8 mouse cellular contexts compared by ENCODE assay signal in the genomic region with DNA sequence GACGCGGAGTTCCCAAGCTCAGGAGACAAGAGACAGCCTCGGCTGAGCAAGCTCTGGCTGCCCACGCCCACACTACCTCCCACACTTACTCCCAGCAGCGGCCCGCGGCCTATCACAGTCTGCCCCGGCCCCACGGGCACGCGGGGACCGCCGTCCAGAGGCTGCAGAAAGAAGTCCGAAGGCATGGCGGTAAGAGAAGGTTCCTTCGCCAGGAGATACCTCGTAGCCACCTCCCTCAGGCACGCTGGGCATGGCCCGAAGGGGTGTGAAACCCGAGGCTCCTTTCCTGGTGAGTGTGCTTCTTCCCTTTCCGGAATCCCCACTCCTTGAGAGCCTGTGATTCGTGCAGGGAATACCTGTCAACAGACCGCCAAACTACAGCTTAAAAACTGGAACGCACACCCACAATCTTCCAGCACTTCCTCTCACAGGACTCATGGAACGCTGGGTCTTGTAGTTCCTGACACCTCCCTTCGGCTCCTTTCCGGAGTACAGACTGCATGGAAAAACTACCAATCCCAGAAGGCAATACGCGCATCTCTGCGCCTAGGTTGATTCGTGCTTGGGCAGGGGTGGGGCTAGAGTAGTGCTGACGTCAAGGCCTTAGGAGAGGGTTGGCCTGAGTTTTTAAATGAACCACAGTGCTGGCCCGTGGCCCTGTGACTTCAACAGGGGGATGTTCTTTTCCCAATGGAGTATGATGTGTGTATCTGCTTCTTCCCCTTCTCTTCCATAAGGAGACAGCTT. TPM values are rescaled to one million over a fixed set of nuclear protein-coding genes. Genes with fewer than 3 reads are reported as not detected.
DNase-seq lines count a peak whose midpoint lies in the region; ATAC-seq lines count a peak whose summit lies in the region.

Gene Aplf (minus strand): TSS at position 423 of the 747 bp plus-strand sequence.

- peak within 1 kb of the TSS; percentile 78 for H3K4me3 ChIP-seq in hindbrain, embryonic 12.5 days

- 1% methylated on average over 33 of the region's 33 CpGs for WGBS in hindbrain, embryonic 12.5 days

- peak within 1 kb of the TSS; percentile 36; the same call in 1 of the 2 replicates for H3K27ac ChIP-seq in hindbrain, embryonic 12.5 days

- no peaks in the 10 kb centered on the region for H3K36me3 ChIP-seq in hindbrain, embryonic 12.5 days

- H3K9ac ChIP-seq in hindbrain, embryonic 12.5 days: peak within 1 kb of the TSS; percentile 69

- no peaks in the 10 kb centered on the region for H3K27me3 ChIP-seq in hindbrain, embryonic 12.5 days

- peak within 1 kb of the TSS; percentile 95 for H3K4me2 ChIP-seq in hindbrain, embryonic 12.5 days (replicated peaks)

- ATAC-seq in hindbrain, embryonic 12.5 days (ENCODE audit: low FRiP score): peak; percentile 100

- DNase-seq in NIH3T3 (ENCODE audit: low read depth): peak; percentile 99
- peak; percentile 91 to 94 for DNase-seq in cerebellum, postnatal 10 days
- DNase-seq in frontal cortex, postnatal 10 days (ENCODE audit: low spot score in 2 of 2): peak; percentile 87 to 90
- DNase-seq in layer of hippocampus, postnatal 14 days (ENCODE audit: low spot score in 2 of 2): peak; percentile 80 to 96
- DNase-seq in lung, postnatal 14 days: peak; percentile 87
- peak; percentile 94 for DNase-seq in retina, adult 2 months (ENCODE audit: low read depth, low spot score)
- DNase-seq in thymus, postnatal 36 days: peak; percentile 76 to 87

- H3K9me3 ChIP-seq in hindbrain, embryonic 12.5 days (replicated peaks): no peaks in the 10 kb centered on the region

- H3K4me1 ChIP-seq in hindbrain, embryonic 12.5 days: peaks cover 19% of the 10 kb centered on the region

RNA-seq across cellular contexts. Expression of gene Aplf, which starts in this region (rescaled TPM):
- polyA plus RNA-seq in hindbrain, embryonic 12.5 days (2016; fragmentation: Nextera tagmentation; extraction: Ambion mirVana): 13.0 and 14.4 TPM in 2 replicates
- total RNA-seq in layer of hippocampus, postnatal 14 days (2021): 1 to 10 TPM; 7.3 to 7.4 TPM

Comparison
In these comparisons a context has a peak if more than half of its experiments do, and no peak if none do; other contexts are left out.
1. Peak in every context shown above with its lines: DNase-seq, ATAC-seq, H3K4me3 ChIP-seq and H3K27ac ChIP-seq.